Mouse (Mus musculus): ENCODE results near the gene Egln2. TPM values are rescaled to one million over a fixed set of nuclear protein-coding genes. Genes with fewer than 3 reads are reported as not detected.

Gene Egln2
- polyA plus RNA-seq, 1 experiment: 125 TPM

DNA sequence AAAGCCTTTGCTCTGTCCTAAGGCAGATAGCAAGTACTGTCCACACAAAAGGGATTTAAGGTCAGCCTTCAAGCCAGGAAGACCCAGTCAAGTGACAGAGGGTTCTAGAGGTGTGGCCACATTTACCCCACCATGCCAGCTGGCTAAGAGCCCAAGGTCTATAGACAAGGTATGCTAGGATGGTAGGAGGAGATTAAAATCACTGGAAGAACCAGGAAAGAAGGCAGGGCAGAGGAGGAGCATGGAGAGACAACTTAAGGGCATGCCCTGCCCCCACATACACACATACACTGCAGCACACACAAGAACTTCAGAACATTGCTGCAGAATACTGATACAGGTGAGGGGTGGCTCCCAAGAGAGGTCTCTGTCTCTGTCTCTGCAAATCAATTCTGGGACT lies 46.9 kb downstream of the Egln2 start, which contains the start of gene Cyp2f2:
Gene Cyp2f2 (plus strand): TSS at position 234 of the 400 bp plus-strand sequence.
- H3K36me3 ChIP-seq (ENCODE audit: control insufficient read depth, insufficient read depth, low read length): no peaks in the 10 kb centered on the region
- no peaks in the 10 kb centered on the region for H3K27me3 ChIP-seq (ENCODE audit: control insufficient read depth, insufficient read depth, low read length)
- H3K27ac ChIP-seq (ENCODE audit: control insufficient read depth, insufficient read depth, low read length): no peak within 1 kb of the TSS
- H3K4me3 ChIP-seq (ENCODE audit: control insufficient read depth, insufficient read depth, low read length): no peak within 1 kb of the TSS
- TF ChIP-seq POLR2A (IDR thresholded peaks at IDR 0.05; ENCODE audit: control insufficient read depth, extremely low read depth, insufficient read depth, low read length, poor library complexity) (no peak), CTCF (IDR thresholded peaks at IDR 0.05; ENCODE audit: borderline replicate concordance, control insufficient read depth, extremely low read depth, insufficient read depth, low read length, poor library complexity) (no peak)
- DNase-seq: no peak
- H3K4me1 ChIP-seq (replicated peaks; ENCODE audit: control insufficient read depth, insufficient read depth, low read length): no peaks in the 10 kb centered on the region

DNA sequence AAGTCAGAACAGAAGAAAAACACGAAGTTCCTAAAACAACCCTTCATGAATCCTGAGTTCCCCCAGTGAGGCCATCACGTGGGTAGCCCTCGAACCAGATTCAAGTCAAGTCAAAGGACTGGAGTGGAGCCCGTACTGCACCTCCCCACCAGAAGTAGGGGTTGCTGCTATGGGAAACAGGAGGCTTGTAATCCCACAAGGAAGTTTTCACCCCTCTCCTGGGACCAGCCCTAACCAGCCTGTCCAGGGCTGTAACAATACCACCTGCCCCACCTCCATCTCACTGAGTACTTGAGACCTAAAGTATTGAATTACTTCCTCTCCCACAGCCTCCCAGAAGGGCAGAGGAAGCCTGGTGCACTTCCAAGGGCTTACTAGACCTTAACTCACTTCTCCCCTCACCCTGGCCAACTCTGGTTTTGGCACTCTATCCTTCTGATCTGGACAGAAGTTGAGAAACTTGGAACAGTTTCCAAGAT lies 48.5 kb downstream of the Egln2 start:
- Histone ChIP-seq H3K27ac (ENCODE audit: control insufficient read depth, insufficient read depth, low read length) (no peak overlapping the region), H3K4me3 (ENCODE audit: control insufficient read depth, insufficient read depth, low read length) (no peak overlapping the region), H3K36me3 (ENCODE audit: control insufficient read depth, insufficient read depth, low read length) (no peaks in the 10 kb centered on the region), H3K27me3 (ENCODE audit: control insufficient read depth, insufficient read depth, low read length) (no peaks in the 10 kb centered on the region), H3K4me1 (replicated peaks; ENCODE audit: control insufficient read depth, insufficient read depth, low read length) (no peaks in the 10 kb centered on the region)
- DNase-seq: no peak
- TF ChIP-seq POLR2A (IDR thresholded peaks at IDR 0.05; ENCODE audit: control insufficient read depth, extremely low read depth, insufficient read depth, low read length, poor library complexity) (no peak), CTCF (IDR thresholded peaks at IDR 0.05; ENCODE audit: borderline replicate concordance, control insufficient read depth, extremely low read depth, insufficient read depth, low read length, poor library complexity) (no peak)
- WGBS: 44% methylated on average over 4 of the region's 4 CpGs

DNA sequence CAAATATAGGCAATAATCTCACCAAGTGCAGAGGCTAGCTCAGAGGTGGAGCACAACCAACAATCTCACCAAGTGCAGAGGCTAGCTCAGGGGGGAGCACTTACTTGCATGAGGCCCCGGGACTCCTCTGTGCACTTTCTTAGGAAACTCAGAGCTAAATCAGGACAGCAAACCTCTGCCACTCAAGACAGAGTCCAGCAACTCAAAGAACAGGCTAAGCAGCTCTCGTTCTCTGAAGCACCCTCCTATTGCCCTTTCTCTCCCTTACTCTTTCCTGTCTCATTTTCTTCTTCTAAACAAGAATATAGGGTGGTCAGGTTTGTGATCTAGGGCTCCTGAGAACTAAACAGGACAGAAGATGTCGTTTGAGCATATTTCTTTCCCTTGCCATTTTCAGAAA lies 54.6 kb downstream of the Egln2 start:
- DNase-seq: no peak
- H3K4me1 ChIP-seq (replicated peaks; ENCODE audit: control insufficient read depth, insufficient read depth, low read length): no peaks in the 10 kb centered on the region
- 80% methylated on average over 3 of the region's 3 CpGs for WGBS
- no peak overlapping the region for H3K27ac ChIP-seq (ENCODE audit: control insufficient read depth, insufficient read depth, low read length)
- no peaks in the 10 kb centered on the region for H3K27me3 ChIP-seq (ENCODE audit: control insufficient read depth, insufficient read depth, low read length)
- no peaks in the 10 kb centered on the region for H3K36me3 ChIP-seq (ENCODE audit: control insufficient read depth, insufficient read depth, low read length)
- TF ChIP-seq POLR2A (IDR thresholded peaks at IDR 0.05; ENCODE audit: control insufficient read depth, extremely low read depth, insufficient read depth, low read length, poor library complexity) (no peak), CTCF (IDR thresholded peaks at IDR 0.05; ENCODE audit: borderline replicate concordance, control insufficient read depth, extremely low read depth, insufficient read depth, low read length, poor library complexity) (no peak)
- no peak overlapping the region for H3K4me3 ChIP-seq (ENCODE audit: control insufficient read depth, insufficient read depth, low read length)

DNA sequence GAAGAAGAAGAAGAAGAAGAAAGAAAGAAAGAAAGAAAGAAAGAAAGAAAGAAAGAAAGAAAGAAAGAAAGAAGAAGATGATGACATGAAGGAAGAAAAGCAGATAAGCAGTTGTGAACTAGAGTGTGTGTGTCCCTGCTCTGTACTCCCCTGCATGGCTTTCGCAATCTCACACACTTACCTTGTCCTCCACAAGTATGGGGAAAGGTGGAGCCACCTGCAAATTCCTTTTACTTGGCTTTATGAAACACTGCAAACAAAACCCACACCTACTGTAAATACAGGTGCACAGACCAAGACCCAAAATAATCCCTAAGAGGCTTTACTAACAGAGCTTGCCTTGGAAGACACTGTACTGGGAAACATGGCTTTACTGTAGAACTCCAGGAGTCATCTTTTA lies 55.6 kb downstream of the Egln2 start:
- no peaks in the 10 kb centered on the region for H3K4me1 ChIP-seq (replicated peaks; ENCODE audit: control insufficient read depth, insufficient read depth, low read length)
- H3K36me3 ChIP-seq (ENCODE audit: control insufficient read depth, insufficient read depth, low read length): no peaks in the 10 kb centered on the region
- DNase-seq: no peak
- no peak overlapping the region for H3K4me3 ChIP-seq (ENCODE audit: control insufficient read depth, insufficient read depth, low read length)
- no peaks in the 10 kb centered on the region for H3K27me3 ChIP-seq (ENCODE audit: control insufficient read depth, insufficient read depth, low read length)
- 97% methylated on average over 1 of the region's 1 CpGs for WGBS
- no peak for TF ChIP-seq POLR2A (IDR thresholded peaks at IDR 0.05; ENCODE audit: control insufficient read depth, extremely low read depth, insufficient read depth, low read length, poor library complexity)
- TF ChIP-seq CTCF (IDR thresholded peaks at IDR 0.05; ENCODE audit: borderline replicate concordance, control insufficient read depth, extremely low read depth, insufficient read depth, low read length, poor library complexity): no peak
- no peak overlapping the region for H3K27ac ChIP-seq (ENCODE audit: control insufficient read depth, insufficient read depth, low read length)

DNA sequence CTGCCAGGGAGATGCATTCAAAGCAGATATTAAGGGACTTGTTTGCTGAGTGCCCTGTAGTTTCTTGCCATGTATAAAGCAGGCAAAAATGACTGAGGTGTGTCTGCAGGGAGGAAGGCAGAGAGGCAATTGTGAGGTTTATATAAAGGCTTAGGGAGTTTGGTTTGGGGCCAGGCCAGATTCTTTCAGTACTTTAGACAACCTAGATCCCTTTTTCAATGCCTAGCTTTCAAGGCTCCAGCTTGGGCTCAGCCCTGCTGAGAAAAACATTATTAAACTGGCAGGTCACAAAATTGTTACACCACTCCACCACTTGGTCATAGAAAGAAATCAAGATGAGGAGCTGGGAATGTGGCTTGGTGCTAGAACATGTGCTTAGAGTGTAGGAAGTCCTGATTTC lies 56.3 kb downstream of the Egln2 start:
- Histone ChIP-seq H3K27me3 (ENCODE audit: control insufficient read depth, insufficient read depth, low read length) (no peaks in the 10 kb centered on the region), H3K4me3 (ENCODE audit: control insufficient read depth, insufficient read depth, low read length) (no peak overlapping the region), H3K36me3 (ENCODE audit: control insufficient read depth, insufficient read depth, low read length) (no peaks in the 10 kb centered on the region), H3K4me1 (replicated peaks; ENCODE audit: control insufficient read depth, insufficient read depth, low read length) (no peaks in the 10 kb centered on the region), H3K27ac (ENCODE audit: control insufficient read depth, insufficient read depth, low read length) (no peak overlapping the region)
- TF ChIP-seq POLR2A (IDR thresholded peaks at IDR 0.05; ENCODE audit: control insufficient read depth, extremely low read depth, insufficient read depth, low read length, poor library complexity) (no peak), CTCF (IDR thresholded peaks at IDR 0.05; ENCODE audit: borderline replicate concordance, control insufficient read depth, extremely low read depth, insufficient read depth, low read length, poor library complexity) (no peak)
- DNase-seq: no peak

Other genes starting within 250 kb of the Egln2 start
- gene Cyp2a22, start 227.4 kb downstream of the Egln2 start, polyA plus RNA-seq (2012; rRNA removed): not detected in 2 replicates
- gene Cyp2a12, start 137.7 kb downstream of the Egln2 start, polyA plus RNA-seq (2012; rRNA removed): 1.0 TPM in 1 of 2 replicates, not detected in the other
- 19.2 and 24.7 TPM in 2 replicates for gene Cyp2f2, start 46.9 kb downstream of the Egln2 start, polyA plus RNA-seq (2012; rRNA removed)
- gene Cyp2t4, start 13.1 kb downstream of the Egln2 start, polyA plus RNA-seq (2012; rRNA removed): 0.11 TPM in 1 of 2 replicates, not detected in the other
- gene Rab4b, start 12.1 kb upstream of the Egln2 start, polyA plus RNA-seq (2012; rRNA removed): 127 and 136 TPM in 2 replicates
- gene Gm21983, start 14.3 kb upstream of the Egln2 start, polyA plus RNA-seq (2012; rRNA removed): 0.19 TPM in 1 of 2 replicates, not detected in the other
- 4.0 and 5.2 TPM in 2 replicates for gene Mia, start 14.4 kb upstream of the Egln2 start, polyA plus RNA-seq (2012; rRNA removed)
- 20.4 and 20.9 TPM in 2 replicates for gene BC024978, start 29.0 kb upstream of the Egln2 start, polyA plus RNA-seq (2012; rRNA removed)
- 293 and 316 TPM in 2 replicates for gene Snrpa, start 29.5 kb upstream of the Egln2 start, polyA plus RNA-seq (2012; rRNA removed)
- 12.2 and 12.4 TPM in 2 replicates for gene Itpkc, start 61.9 kb upstream of the Egln2 start, polyA plus RNA-seq (2012; rRNA removed)
- gene Coq8b, start 66.2 kb upstream of the Egln2 start, polyA plus RNA-seq (2012; rRNA removed): 53.1 and 57.8 TPM in 2 replicates
- gene Numbl, start 91.6 kb upstream of the Egln2 start, polyA plus RNA-seq (2012; rRNA removed): 10.3 and 10.7 TPM in 2 replicates
- 48.3 and 77.5 TPM in 2 replicates for gene Ltbp4, start 170.9 kb upstream of the Egln2 start, polyA plus RNA-seq (2012; rRNA removed)
- 203 and 206 TPM in 2 replicates for gene Shkbp1, start 189.2 kb upstream of the Egln2 start, polyA plus RNA-seq (2012; rRNA removed)
- gene Gm20479, start 190.6 kb upstream of the Egln2 start, polyA plus RNA-seq (2012; rRNA removed): not detected in 2 replicates